Mouse (Mus musculus): ENCODE measurements around the gene 9130213A22Rik. TPM values are rescaled to one million over a fixed set of nuclear protein-coding genes. Genes with fewer than 3 reads are reported as not detected.

The 9130213A22Rik gene
- polyA plus RNA-seq (2012; rRNA removed): 0.74 and 0.79 TPM in 2 replicates

DNA sequence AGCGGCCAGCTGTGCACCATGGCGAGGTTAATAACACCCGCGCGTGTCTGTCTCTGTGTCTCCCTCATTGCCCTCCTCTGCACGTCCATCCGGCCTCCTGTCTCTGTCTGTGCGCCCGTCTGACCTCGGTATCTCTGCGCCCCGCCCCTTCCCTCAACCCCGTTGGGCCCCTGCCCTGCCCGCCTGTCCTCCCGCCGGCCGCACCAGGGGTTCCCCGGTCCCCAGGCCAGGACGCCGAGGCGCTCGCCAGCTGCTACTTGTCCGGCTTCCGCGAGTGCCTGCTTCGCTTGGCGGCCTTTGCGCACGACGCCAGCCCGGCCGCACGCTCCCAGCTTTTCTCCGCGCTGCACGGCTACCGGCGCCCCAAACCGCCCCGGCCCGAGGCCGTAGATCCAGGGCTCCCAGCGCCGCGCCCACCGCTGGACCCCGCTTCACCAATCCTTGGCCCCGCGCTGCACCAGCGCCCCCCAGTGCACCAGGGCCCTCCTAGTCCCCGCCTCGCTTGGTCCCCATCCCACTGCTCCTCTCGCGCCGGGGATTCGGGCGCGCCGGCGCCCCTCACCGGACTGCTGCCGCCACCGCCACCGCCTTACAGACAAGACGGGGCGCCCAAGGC, at the start of gene 9130213A22Rik:
Gene 9130213A22Rik, minus strand, starts transcription at position 254 of the 616 bp plus-strand sequence.
- under 1% methylated on average over 66 of the region's 66 CpGs for WGBS

DNA sequence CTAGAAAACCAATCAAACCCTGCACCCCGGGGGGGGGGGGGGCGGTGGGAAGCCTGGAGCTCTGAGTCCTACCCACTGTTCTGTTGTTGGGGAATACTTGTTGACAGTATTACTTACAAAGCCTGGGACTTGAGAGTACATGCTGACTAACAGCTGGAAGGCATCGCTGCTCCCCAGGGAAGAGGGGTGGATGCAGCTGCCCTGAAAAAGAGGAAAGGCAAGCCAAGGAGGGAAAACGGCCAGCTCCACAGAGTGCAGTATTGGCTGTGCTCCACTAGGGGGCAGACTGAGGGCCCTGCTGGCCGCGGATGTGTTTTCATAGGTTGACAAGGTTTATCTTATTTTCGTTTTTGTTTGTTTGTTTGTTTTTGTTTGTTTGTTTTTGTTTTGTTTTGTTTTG, 49.2 kb upstream of the 9130213A22Rik start:
- 31% methylated on average over 7 of the region's 7 CpGs for WGBS
- DNase-seq: peak; percentile 66
- TF ChIP-seq CTCF (conservative IDR thresholded peaks at IDR 0.05; ENCODE audit: insufficient read depth, insufficient read length, low read depth, low read length) (peak; percentile 79), POLR2A (IDR thresholded peaks at IDR 0.05; ENCODE audit: low read depth, low read length) (no peak)

More for the DNA sequence above, at the start of gene 9130213A22Rik:
- H3K4me3 ChIP-seq (ENCODE audit: insufficient read depth, low read depth, low read length): peak within 1 kb of the TSS; percentile 62
- no peaks in the 10 kb centered on the region for H3K27me3 ChIP-seq (replicated peaks; ENCODE audit: control insufficient read depth, insufficient read depth, low read length)
- peaks cover 6% of the 10 kb centered on the region; the same call in 1 of the 2 replicates for H3K4me1 ChIP-seq (ENCODE audit: control insufficient read depth, insufficient read depth, low read length)
- TF ChIP-seq POLR2A (IDR thresholded peaks at IDR 0.05; ENCODE audit: low read depth, low read length) (no peak), CTCF (conservative IDR thresholded peaks at IDR 0.05; ENCODE audit: insufficient read depth, insufficient read length, low read depth, low read length) (peak; percentile 59)
- peak within 1 kb of the TSS; percentile 72 for H3K27ac ChIP-seq (ENCODE audit: insufficient read depth, low read depth, low read length)
- DNase-seq: peak; percentile 90
- H3K36me3 ChIP-seq (ENCODE audit: control insufficient read depth, insufficient read depth, low read length): no peaks in the 10 kb centered on the region

GRCm38 (mm10) chr11:69169313-69169712, 46.9 kb upstream of the 9130213A22Rik start:
- no peak overlapping the region for H3K27ac ChIP-seq (ENCODE audit: insufficient read depth, low read depth, low read length)
- H3K4me3 ChIP-seq (ENCODE audit: insufficient read depth, low read depth, low read length): no peak overlapping the region
- TF ChIP-seq CTCF (conservative IDR thresholded peaks at IDR 0.05; ENCODE audit: insufficient read depth, insufficient read length, low read depth, low read length) (no peak), POLR2A (IDR thresholded peaks at IDR 0.05; ENCODE audit: low read depth, low read length) (no peak)
- no peak for DNase-seq
- H3K36me3 ChIP-seq (ENCODE audit: control insufficient read depth, insufficient read depth, low read length): no peaks in the 10 kb centered on the region
- 79% methylated on average over 12 of the region's 12 CpGs for WGBS
- H3K4me1 ChIP-seq (ENCODE audit: control insufficient read depth, insufficient read depth, low read length): no peaks in the 10 kb centered on the region
- no peaks in the 10 kb centered on the region for H3K27me3 ChIP-seq (replicated peaks; ENCODE audit: control insufficient read depth, insufficient read depth, low read length)

More for the DNA sequence above, 49.2 kb upstream of the 9130213A22Rik start:
- H3K4me3 ChIP-seq (ENCODE audit: insufficient read depth, low read depth, low read length): no peak overlapping the region
- H3K27me3 ChIP-seq (replicated peaks; ENCODE audit: control insufficient read depth, insufficient read depth, low read length): no peaks in the 10 kb centered on the region
- H3K36me3 ChIP-seq (ENCODE audit: control insufficient read depth, insufficient read depth, low read length): no peaks in the 10 kb centered on the region
- H3K4me1 ChIP-seq (ENCODE audit: control insufficient read depth, insufficient read depth, low read length): no peaks in the 10 kb centered on the region
- H3K27ac ChIP-seq (ENCODE audit: insufficient read depth, low read depth, low read length): no peak overlapping the region

DNA sequence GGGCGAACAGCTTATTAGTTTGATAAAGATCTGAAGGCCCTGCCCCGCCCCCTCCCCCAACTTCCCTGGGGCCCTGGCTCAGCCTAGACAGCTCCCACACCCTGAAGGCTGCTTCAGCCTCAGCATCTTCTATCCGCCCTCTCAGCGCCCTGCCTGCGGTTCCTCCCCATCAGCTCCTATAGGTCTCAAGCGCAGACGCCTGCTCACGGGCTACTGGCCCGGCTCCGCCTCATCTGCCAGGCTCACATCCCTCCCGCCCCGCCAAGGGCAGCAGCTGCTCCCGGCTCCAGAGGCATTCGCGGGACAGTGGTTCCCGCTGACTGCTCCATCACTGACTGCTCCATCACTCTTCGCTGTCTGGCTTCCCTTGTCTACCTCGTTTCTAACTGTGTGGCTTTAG, 34.4 kb upstream of the 9130213A22Rik start, which contains the start of gene Alox12b:
Gene Alox12b, plus strand, starts transcription at position 190 of the 400 bp plus-strand sequence.
- TF ChIP-seq POLR2A (IDR thresholded peaks at IDR 0.05; ENCODE audit: low read depth, low read length): no peak
- TF ChIP-seq CTCF (conservative IDR thresholded peaks at IDR 0.05; ENCODE audit: insufficient read depth, insufficient read length, low read depth, low read length): no peak
- H3K27me3 ChIP-seq (replicated peaks; ENCODE audit: control insufficient read depth, insufficient read depth, low read length): no peaks in the 10 kb centered on the region
- H3K36me3 ChIP-seq (ENCODE audit: control insufficient read depth, insufficient read depth, low read length): no peaks in the 10 kb centered on the region
- no peak for DNase-seq
- H3K4me3 ChIP-seq (ENCODE audit: insufficient read depth, low read depth, low read length): no peak within 1 kb of the TSS
- no peaks in the 10 kb centered on the region for H3K4me1 ChIP-seq (ENCODE audit: control insufficient read depth, insufficient read depth, low read length)
- 5% methylated on average over 18 of the region's 18 CpGs for WGBS
- H3K27ac ChIP-seq (ENCODE audit: insufficient read depth, low read depth, low read length): no peak within 1 kb of the TSS

DNA sequence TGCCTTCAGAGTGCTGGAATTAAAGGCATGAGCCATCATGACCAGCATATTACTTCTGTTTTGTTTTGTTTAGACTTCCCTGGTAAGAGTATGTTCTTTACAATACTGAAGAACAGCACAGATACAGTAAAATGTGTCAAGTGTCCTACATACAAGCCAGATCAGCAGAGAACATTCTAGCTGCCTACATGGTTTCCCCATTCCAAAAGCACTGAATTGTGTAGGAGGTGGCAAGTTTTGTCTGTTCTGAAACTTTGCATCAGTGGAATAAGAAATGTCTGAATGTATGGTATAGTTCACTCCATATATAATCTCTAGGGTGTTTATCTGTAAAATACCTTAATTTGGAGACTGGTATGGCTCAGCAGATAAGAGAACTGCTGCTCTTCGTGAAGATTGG, 33.0 kb upstream of the 9130213A22Rik start:
- Histone ChIP-seq H3K27me3 (replicated peaks; ENCODE audit: control insufficient read depth, insufficient read depth, low read length) (no peaks in the 10 kb centered on the region), H3K4me3 (ENCODE audit: insufficient read depth, low read depth, low read length) (no peak overlapping the region), H3K27ac (ENCODE audit: insufficient read depth, low read depth, low read length) (no peak overlapping the region), H3K36me3 (ENCODE audit: control insufficient read depth, insufficient read depth, low read length) (no peaks in the 10 kb centered on the region), H3K4me1 (ENCODE audit: control insufficient read depth, insufficient read depth, low read length) (no peaks in the 10 kb centered on the region)
- TF ChIP-seq POLR2A (IDR thresholded peaks at IDR 0.05; ENCODE audit: low read depth, low read length): no peak
- no peak for TF ChIP-seq CTCF (conservative IDR thresholded peaks at IDR 0.05; ENCODE audit: insufficient read depth, insufficient read length, low read depth, low read length)
- no peak for DNase-seq
- WGBS: 68% methylated on average over 1 of the region's 1 CpGs

DNA sequence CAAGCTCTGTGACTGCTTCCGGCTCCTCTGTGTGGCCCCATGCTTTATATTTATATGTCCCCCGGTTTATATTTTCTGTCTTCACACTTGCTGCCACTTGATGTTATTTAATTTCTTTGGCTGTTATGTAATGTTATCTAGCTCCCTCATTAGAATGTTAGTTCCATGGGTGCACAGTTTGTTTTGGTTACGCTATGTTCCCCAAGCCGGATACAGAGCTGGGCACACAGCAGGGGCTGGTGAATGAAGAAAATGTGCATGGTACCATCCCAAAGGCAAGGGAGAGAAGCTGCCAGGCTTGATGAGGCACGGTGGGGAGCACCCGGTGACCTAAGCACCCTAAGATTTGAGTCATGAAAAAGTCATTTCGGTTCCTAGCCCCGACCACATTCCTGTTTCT, 31.4 kb upstream of the 9130213A22Rik start:
- no peaks in the 10 kb centered on the region for H3K4me1 ChIP-seq (ENCODE audit: control insufficient read depth, insufficient read depth, low read length)
- TF ChIP-seq CTCF (conservative IDR thresholded peaks at IDR 0.05; ENCODE audit: insufficient read depth, insufficient read length, low read depth, low read length) (no peak), POLR2A (IDR thresholded peaks at IDR 0.05; ENCODE audit: low read depth, low read length) (no peak)
- H3K36me3 ChIP-seq (ENCODE audit: control insufficient read depth, insufficient read depth, low read length): no peaks in the 10 kb centered on the region
- H3K27me3 ChIP-seq (replicated peaks; ENCODE audit: control insufficient read depth, insufficient read depth, low read length): no peaks in the 10 kb centered on the region
- DNase-seq: no peak
- WGBS: 80% methylated on average over 8 of the region's 8 CpGs
- H3K27ac ChIP-seq (ENCODE audit: insufficient read depth, low read depth, low read length): no peak overlapping the region
- no peak overlapping the region for H3K4me3 ChIP-seq (ENCODE audit: insufficient read depth, low read depth, low read length)

GRCm38 (mm10) chr11:69151004-69151403, 28.6 kb upstream of the 9130213A22Rik start:
- no peak overlapping the region for H3K27ac ChIP-seq (ENCODE audit: insufficient read depth, low read depth, low read length)
- H3K4me1 ChIP-seq (ENCODE audit: control insufficient read depth, insufficient read depth, low read length): no peaks in the 10 kb centered on the region
- no peaks in the 10 kb centered on the region for H3K27me3 ChIP-seq (replicated peaks; ENCODE audit: control insufficient read depth, insufficient read depth, low read length)
- no peaks in the 10 kb centered on the region for H3K36me3 ChIP-seq (ENCODE audit: control insufficient read depth, insufficient read depth, low read length)
- 52% methylated on average over 6 of the region's 6 CpGs for WGBS
- TF ChIP-seq CTCF (conservative IDR thresholded peaks at IDR 0.05; ENCODE audit: insufficient read depth, insufficient read length, low read depth, low read length) (no peak), POLR2A (IDR thresholded peaks at IDR 0.05; ENCODE audit: low read depth, low read length) (no peak)
- no peak overlapping the region for H3K4me3 ChIP-seq (ENCODE audit: insufficient read depth, low read depth, low read length)
- DNase-seq: no peak
